In genomic region chr4:86416401-86417025, GRCm38 (mm10) we compare ENCODE assay signal across 13 mouse cellular contexts.
DNase-seq lines count a peak whose midpoint lies in the region; ATAC-seq and TF ChIP-seq lines count a peak whose summit lies in the region.
"Had no signal": no experiment of that assay in that cellular context is flagged by ENCODE, and none has a peak within 500 bp of the region (broad histone marks: within the 10 kb centered on the region; RNA-seq: fewer than 3 reads in every experiment).

No protein-coding gene starts in this region.

- no peak for TF ChIP-seq CTCF in gastrocnemius, adult 2 months (IDR thresholded peaks at IDR 0.05)
- TF ChIP-seq CTCF in midbrain, postnatal 0 days (IDR thresholded peaks at IDR 0.05): no peak

- ATAC-seq in midbrain, postnatal 0 days (ENCODE audit: low FRiP score): no peak
- ATAC-seq in midbrain, embryonic 16.5 days: no peak; the same call in 1 of the 2 replicates
- peak; percentile 83 for ATAC-seq in hindbrain, embryonic 16.5 days
- peak; percentile 60; the same call in 1 of the 2 replicates for ATAC-seq in stomach, embryonic 16.5 days (ENCODE audit: insufficient read depth, low FRiP score)

- WGBS in midbrain, postnatal 0 days: 59% methylated on average over 15 of the region's 15 CpGs
- WGBS in midbrain, embryonic 16.5 days: 55% methylated on average over 15 of the region's 15 CpGs
- 35% methylated on average over 15 of the region's 15 CpGs for WGBS in hindbrain, embryonic 16.5 days
- WGBS in stomach, embryonic 16.5 days: 35% methylated on average over 15 of the region's 15 CpGs

- no peaks in the 10 kb centered on the region for H3K36me3 ChIP-seq in midbrain, postnatal 0 days (ENCODE audit: insufficient read depth, low read length)
- H3K36me3 ChIP-seq in midbrain, embryonic 16.5 days (ENCODE audit: control insufficient read depth, insufficient read depth, low read length): no peaks in the 10 kb centered on the region
- H3K36me3 ChIP-seq in hindbrain, embryonic 16.5 days (ENCODE audit: control insufficient read depth, insufficient read depth, low read length): no peaks in the 10 kb centered on the region
- no peaks in the 10 kb centered on the region for H3K36me3 ChIP-seq in stomach, embryonic 16.5 days (ENCODE audit: control insufficient read depth, insufficient read depth, low read length)
- H3K36me3 ChIP-seq: forebrain, embryonic 10.5 days had no signal

- peak overlapping the region; percentile 33; the same call in 1 of the 2 replicates for H3K4me3 ChIP-seq in gastrocnemius, adult 2 months
- no peak overlapping the region for H3K4me3 ChIP-seq in midbrain, postnatal 0 days (ENCODE audit: low read depth, low read length)
- no peak overlapping the region for H3K4me3 ChIP-seq in midbrain, embryonic 16.5 days (ENCODE audit: low read depth, low read length)
- H3K4me3 ChIP-seq in hindbrain, embryonic 16.5 days (ENCODE audit: low read length): no peak overlapping the region
- no peak overlapping the region for H3K4me3 ChIP-seq in stomach, embryonic 16.5 days (replicated peaks; ENCODE audit: low read length)
- H3K4me3 ChIP-seq: forebrain, embryonic 10.5 days; left cerebral cortex, adult 2 months had no signal

- peak overlapping the region; percentile 32 for H3K27ac ChIP-seq in gastrocnemius, adult 2 months
- no peak overlapping the region for H3K27ac ChIP-seq in midbrain, postnatal 0 days (ENCODE audit: low read depth, low read length)
- H3K27ac ChIP-seq in midbrain, embryonic 16.5 days (ENCODE audit: low read length): no peak overlapping the region
- H3K27ac ChIP-seq in hindbrain, embryonic 16.5 days (ENCODE audit: low read depth, low read length): no peak overlapping the region
- peak overlapping the region; percentile 9; the same call in 1 of the 2 replicates for H3K27ac ChIP-seq in stomach, embryonic 16.5 days (ENCODE audit: low read length)
- H3K27ac ChIP-seq: forebrain, embryonic 10.5 days; left cerebral cortex, adult 2 months had no signal

- no peak overlapping the region for H3K4me2 ChIP-seq in midbrain, postnatal 0 days (ENCODE audit: low read depth, low read length, poor library complexity, severe bottlenecking)
- H3K4me2 ChIP-seq in midbrain, embryonic 16.5 days (ENCODE audit: low read length): no peak overlapping the region
- H3K4me2 ChIP-seq in hindbrain, embryonic 16.5 days (ENCODE audit: low read length): 0 out of 2 replicates have a peak overlapping the region, but pooled peaks have one; percentile 5
- H3K4me2 ChIP-seq in stomach, embryonic 16.5 days (ENCODE audit: low read depth, low read length): no peak overlapping the region

- intact Hi-C loops in gastrocnemius, adult 2 months (cut with DNase I): no loop called here

- H3K4me1 ChIP-seq in midbrain, postnatal 0 days (ENCODE audit: insufficient read depth, low read length): no peaks in the 10 kb centered on the region
- no peaks in the 10 kb centered on the region for H3K4me1 ChIP-seq in midbrain, embryonic 16.5 days (ENCODE audit: control insufficient read depth, insufficient read depth, low read length)
- H3K4me1 ChIP-seq in hindbrain, embryonic 16.5 days (ENCODE audit: control insufficient read depth, insufficient read depth, low read depth, low read length): 0 out of 2 replicates have a peak, but pooled peaks cover 2% of the 10 kb centered on the region
- H3K4me1 ChIP-seq in stomach, embryonic 16.5 days (ENCODE audit: control insufficient read depth, insufficient read depth, low read length): no peaks in the 10 kb centered on the region

- no peaks in the 10 kb centered on the region for H3K9me3 ChIP-seq in midbrain, postnatal 0 days (ENCODE audit: low read length)
- H3K9me3 ChIP-seq in midbrain, embryonic 16.5 days (replicated peaks; ENCODE audit: control insufficient read depth, low read length, poor library complexity, severe bottlenecking): no peaks in the 10 kb centered on the region
- no peaks in the 10 kb centered on the region for H3K9me3 ChIP-seq in hindbrain, embryonic 16.5 days (ENCODE audit: control insufficient read depth, low read length)
- H3K9me3 ChIP-seq in stomach, embryonic 16.5 days (replicated peaks; ENCODE audit: control insufficient read depth, low read length): no peaks in the 10 kb centered on the region
- H3K9me3 ChIP-seq: forebrain, embryonic 10.5 days had no signal

- H3K9ac ChIP-seq in midbrain, postnatal 0 days (replicated peaks; ENCODE audit: low read length, poor library complexity, severe bottlenecking): no peak overlapping the region
- H3K9ac ChIP-seq in midbrain, embryonic 16.5 days (ENCODE audit: low read depth, low read length): no peak overlapping the region
- H3K9ac ChIP-seq in hindbrain, embryonic 16.5 days (ENCODE audit: low read depth, low read length): no peak overlapping the region
- no peak overlapping the region for H3K9ac ChIP-seq in stomach, embryonic 16.5 days (ENCODE audit: low read length)

- H3K27me3 ChIP-seq in midbrain, postnatal 0 days (ENCODE audit: insufficient read depth, low read length): no peaks in the 10 kb centered on the region
- no peaks in the 10 kb centered on the region for H3K27me3 ChIP-seq in midbrain, embryonic 16.5 days (ENCODE audit: control insufficient read depth, insufficient read depth, low read depth, low read length)
- no peaks in the 10 kb centered on the region for H3K27me3 ChIP-seq in hindbrain, embryonic 16.5 days (replicated peaks; ENCODE audit: control insufficient read depth, insufficient read depth, low read length)
- H3K27me3 ChIP-seq in stomach, embryonic 16.5 days (ENCODE audit: control insufficient read depth, insufficient read depth, low read length): no peaks in the 10 kb centered on the region

- DNase-seq in gastrocnemius, adult 2 months: peak; percentile 36
- no peak for DNase-seq in gastrocnemius, postnatal 25 days
- DNase-seq in midbrain, postnatal 0 days (ENCODE audit: low spot score): peak; percentile 40
- DNase-seq in yolk sac, embryonic 10.5 days (ENCODE audit: low spot score): no peak
- no peak for DNase-seq in thymus, postnatal 0 days (ENCODE audit: low spot score)
- DNase-seq: cerebellum, adult 18-20 months; right cerebral cortex, postnatal 14 days; thymus, postnatal 36 days had no signal

Comparison
In these comparisons a context has a peak if more than half of its experiments do, and no peak if none do; other contexts are left out.
1. DNase-seq: peak in gastrocnemius, adult 2 months (single experiment) and midbrain, postnatal 0 days (single experiment); none in gastrocnemius, postnatal 25 days (single experiment), yolk sac, embryonic 10.5 days (single experiment) and thymus, postnatal 0 days (single experiment).
2. H3K27ac ChIP-seq: peak in gastrocnemius, adult 2 months (single experiment) and stomach, embryonic 16.5 days (single experiment); none in midbrain, postnatal 0 days (single experiment), midbrain, embryonic 16.5 days (single experiment) and hindbrain, embryonic 16.5 days (single experiment).
3. ATAC-seq: peak in hindbrain, embryonic 16.5 days (single experiment) and stomach, embryonic 16.5 days (single experiment); none in midbrain, postnatal 0 days (single experiment) and midbrain, embryonic 16.5 days (single experiment).